In the genomic region with DNA sequence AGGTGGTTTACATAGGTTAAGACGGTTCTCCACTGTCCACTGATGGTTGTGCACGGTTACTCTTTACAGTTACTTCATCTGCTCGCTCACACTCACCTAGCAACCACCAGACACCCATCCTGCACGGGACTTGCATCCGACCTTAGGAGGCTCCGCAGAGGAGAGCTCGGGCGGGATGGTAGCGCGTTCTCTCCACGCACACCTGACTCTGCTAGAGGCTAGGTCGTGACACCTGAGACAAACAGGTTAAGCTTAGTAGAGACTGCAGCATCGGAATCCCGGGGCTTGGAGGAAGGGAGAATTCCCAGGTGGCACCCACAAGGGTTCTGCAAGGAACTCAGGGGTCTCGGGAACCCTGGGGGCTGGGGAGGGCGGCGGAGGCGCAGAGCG, we compare ENCODE assay signal across 8 mouse cellular contexts. TPM values are rescaled to one million over a fixed set of nuclear protein-coding genes. Genes with fewer than 3 reads are reported as not detected.
DNase-seq lines count a peak whose midpoint lies in the region; ATAC-seq and TF ChIP-seq lines count a peak whose summit lies in the region.

A gene (plus strand): TSS at position 223 of the 390 bp plus-strand sequence.

- H3K27me3 ChIP-seq in cerebellum, adult 2 months (ENCODE audit: control insufficient read depth, insufficient read depth, low read length), result no peaks in the 10 kb centered on the region
- H3K27me3 ChIP-seq in heart, postnatal 0 days (ENCODE audit: control insufficient read depth, insufficient read depth, low read length), result no peaks in the 10 kb centered on the region
- H3K27me3 ChIP-seq in midbrain, postnatal 0 days (ENCODE audit: insufficient read depth, low read length), result no peaks in the 10 kb centered on the region

- 3% methylated on average over 19 of the region's 19 CpGs for WGBS in cerebellum, adult 2 months
- WGBS in heart, postnatal 0 days, result 4% methylated on average over 19 of the region's 19 CpGs
- WGBS in midbrain, postnatal 0 days, result 4% methylated on average over 17 of the region's 19 CpGs

- TF ChIP-seq EP300 in heart, postnatal 0 days (IDR thresholded peaks at IDR 0.05; ENCODE audit: low read depth), result no peak

- TF ChIP-seq CTCF in cerebellum, adult 2 months (IDR thresholded peaks at IDR 0.05; ENCODE audit: borderline replicate concordance, insufficient read depth, low read depth, low read length), result no peak
- TF ChIP-seq CTCF in embryonic fibroblast, embryonic 13.5 days (IDR thresholded peaks at IDR 0.05; ENCODE audit: borderline replicate concordance, insufficient read depth, low read length), result no peak
- no peak for TF ChIP-seq CTCF in heart, postnatal 0 days (IDR thresholded peaks at IDR 0.05; ENCODE audit: low read depth)
- no peak for TF ChIP-seq CTCF in midbrain, postnatal 0 days (IDR thresholded peaks at IDR 0.05)

- H3K36me3 ChIP-seq in heart, postnatal 0 days (replicated peaks; ENCODE audit: control insufficient read depth, insufficient read depth, low read length), result peaks cover 27% of the 10 kb centered on the region
- peaks cover 16% of the 10 kb centered on the region for H3K36me3 ChIP-seq in midbrain, postnatal 0 days (ENCODE audit: insufficient read depth, low read length)

- intact Hi-C loops in left cerebral cortex, postnatal 4 days (cut with DNase I), result no loop called here

- peak; percentile 34 for ATAC-seq in heart, postnatal 0 days (ENCODE audit: insufficient read depth, low read depth)
- ATAC-seq in midbrain, postnatal 0 days (ENCODE audit: low FRiP score), result peak; percentile 35

- H3K4me2 ChIP-seq in heart, postnatal 0 days (ENCODE audit: low read depth, low read length), result peak within 1 kb of the TSS; percentile 94
- peak within 1 kb of the TSS; percentile 83 for H3K4me2 ChIP-seq in midbrain, postnatal 0 days (ENCODE audit: low read depth, low read length, poor library complexity, severe bottlenecking)

- no peak for DNase-seq in cerebellum, adult 2 months
- DNase-seq in cerebellum, postnatal 36 days, result no peak
- DNase-seq in ES-CJ7 (ENCODE audit: low read depth, low spot score), result peak; percentile 60
- DNase-seq in heart, postnatal 0 days (ENCODE audit: low spot score), result no peak
- DNase-seq in left cerebral cortex, postnatal 4 days, result no peak
- DNase-seq in midbrain, postnatal 0 days (ENCODE audit: low spot score), result no peak
- DNase-seq in spleen, adult 12 weeks (ENCODE audit: low spot score), result no peak

- 0 out of 2 replicates have a peak, but pooled peaks cover 4% of the 10 kb centered on the region for H3K4me1 ChIP-seq in cerebellum, adult 2 months (ENCODE audit: control insufficient read depth, insufficient read depth, low read length)
- 0 out of 2 replicates have a peak, but pooled peaks cover 2% of the 10 kb centered on the region for H3K4me1 ChIP-seq in embryonic fibroblast, embryonic 13.5 days (ENCODE audit: control insufficient read depth, insufficient read depth, low read length)
- H3K4me1 ChIP-seq in heart, postnatal 0 days (ENCODE audit: control insufficient read depth, insufficient read depth), result 0 out of 2 replicates have a peak, but pooled peaks cover 4% of the 10 kb centered on the region
- H3K4me1 ChIP-seq in midbrain, postnatal 0 days (ENCODE audit: insufficient read depth, low read length), result 0 out of 2 replicates have a peak, but pooled peaks cover 5% of the 10 kb centered on the region

- peak within 1 kb of the TSS; percentile 80 for H3K4me3 ChIP-seq in cerebellum, adult 2 months (replicated peaks; ENCODE audit: insufficient read depth, low read depth, low read length)
- peak within 1 kb of the TSS; percentile 98 for H3K4me3 ChIP-seq in embryonic fibroblast, embryonic 13.5 days (ENCODE audit: insufficient read depth, low read length)
- peak within 1 kb of the TSS; percentile 84 for H3K4me3 ChIP-seq in heart, postnatal 0 days (ENCODE audit: low read depth, low read length)
- peak within 1 kb of the TSS; percentile 91 for H3K4me3 ChIP-seq in midbrain, postnatal 0 days (ENCODE audit: low read depth, low read length)

- peak within 1 kb of the TSS; percentile 93 for H3K27ac ChIP-seq in cerebellum, adult 2 months (ENCODE audit: insufficient read depth, low read length)
- no peak within 1 kb of the TSS; the same call in 1 of the 2 replicates for H3K27ac ChIP-seq in embryonic fibroblast, embryonic 13.5 days (ENCODE audit: insufficient read depth, low read length)
- H3K27ac ChIP-seq in heart, postnatal 0 days (ENCODE audit: low read depth), result peak within 1 kb of the TSS; percentile 89
- peak within 1 kb of the TSS; percentile 91 for H3K27ac ChIP-seq in midbrain, postnatal 0 days (ENCODE audit: low read depth, low read length)

- H3K9me3 ChIP-seq in heart, postnatal 0 days (replicated peaks; ENCODE audit: control insufficient read depth, low read length), result no peaks in the 10 kb centered on the region
- H3K9me3 ChIP-seq in midbrain, postnatal 0 days (ENCODE audit: low read length), result no peaks in the 10 kb centered on the region

- TF ChIP-seq POLR2A in cerebellum, adult 2 months (IDR thresholded peaks at IDR 0.05; ENCODE audit: borderline replicate concordance, insufficient read depth, low read length), result no peak
- TF ChIP-seq POLR2A in embryonic fibroblast, embryonic 13.5 days (IDR thresholded peaks at IDR 0.05; ENCODE audit: low read depth, low read length), result no peak

- peak within 1 kb of the TSS; percentile 95 for H3K9ac ChIP-seq in heart, postnatal 0 days (replicated peaks; ENCODE audit: low read depth, low read length)
- peak within 1 kb of the TSS; percentile 98 for H3K9ac ChIP-seq in midbrain, postnatal 0 days (replicated peaks; ENCODE audit: low read length, poor library complexity, severe bottlenecking)

RNA-seq across cellular contexts. Expression of the gene that starts here (rescaled TPM):
- polyA plus RNA-seq in cerebellum, adult 2 months (2012; rRNA removed), result 156 and 167 TPM in 2 replicates
- 44.5 and 47.8 TPM in 2 replicates for polyA plus RNA-seq in embryonic fibroblast, embryonic 13.5 days (2011; ENCODE audit: insufficient read length, low read depth, missing spikeins)
- 50.9 and 65.9 TPM in 2 replicates for total RNA-seq in heart, postnatal 0 days (2014; rRNA removed; ENCODE audit: low replicate concordance)
- polyA plus RNA-seq in heart, postnatal 0 days (2015; fragmentation: Nextera tagmentation; extraction: Ambion mirVana), result 136 and 137 TPM in 2 replicates
- total RNA-seq in left cerebral cortex, postnatal 4 days (2021), result 100 to 1,000 TPM; 229 to 238 TPM
- total RNA-seq in midbrain, postnatal 0 days (2014; rRNA removed), result 80.8 and 96.6 TPM in 2 replicates
- 345 and 380 TPM in 2 replicates for polyA plus RNA-seq in midbrain, postnatal 0 days (2015; fragmentation: Nextera tagmentation; extraction: Ambion mirVana)
